Mouse (Mus musculus) erythroblast, embryonic 14.5 days (primary cell): ENCODE results near the gene Veph1. TPM values are rescaled to one million over a fixed set of nuclear protein-coding genes. Genes with fewer than 3 reads are reported as not detected.
"Not testable (repeated sequence)": the region's sequence is repeated elsewhere in the genome, so short reads cannot be mapped to it uniquely, and the experiment has no call there.

Experiments used
- H3K27me3 ChIP-seq: 2 replicates; pipeline ENCODE4 v1.6.1; 2012; ENCODE audit warnings: inconsistent platforms; ENCODE audit not compliant: control insufficient read depth
- H3K36me3 ChIP-seq: 2 replicates; pipeline ENCODE4 v1.6.1; 2012; ENCODE audit warnings: mild to moderate bottlenecking, inconsistent platforms; ENCODE audit not compliant: control insufficient read depth
- H3K4me1 ChIP-seq: 2 replicates; pipeline ENCODE4 v1.6.1; 2012; ENCODE audit warnings: inconsistent platforms; ENCODE audit not compliant: control insufficient read depth
- H3K4me3 ChIP-seq: replicated peaks from 2 replicates; pipeline ENCODE3; 2012; ENCODE audit warnings: moderate library complexity, mild to moderate bottlenecking, inconsistent platforms
- H3K9me3 ChIP-seq: 2 replicates; pipeline ENCODE4 v1.6.1; 2012; ENCODE audit warnings: low read length, inconsistent platforms, mixed read lengths; ENCODE audit not compliant: control insufficient read depth
- GATA1 ChIP-seq: IDR thresholded peaks from 2 replicates; pipeline ENCODE4 v1.6.1; 2012; ENCODE audit warnings: low read length, inconsistent platforms, mixed read lengths
- TAL1 ChIP-seq: IDR thresholded peaks from 3 replicates; pipeline ENCODE4 v1.6.1; 2012; ENCODE audit warnings: low read length, inconsistent platforms, mixed read lengths
- polyA plus RNA-seq: library from polyadenylated mRNA; stranded (reverse); fragments of >175 nt; gene quantifications from 2 replicates; pipeline ENCODE4 v1.2.3, GENCODE M21; 2012

The Veph1 gene
- polyA plus RNA-seq, 1 experiment = not detected

DNA sequence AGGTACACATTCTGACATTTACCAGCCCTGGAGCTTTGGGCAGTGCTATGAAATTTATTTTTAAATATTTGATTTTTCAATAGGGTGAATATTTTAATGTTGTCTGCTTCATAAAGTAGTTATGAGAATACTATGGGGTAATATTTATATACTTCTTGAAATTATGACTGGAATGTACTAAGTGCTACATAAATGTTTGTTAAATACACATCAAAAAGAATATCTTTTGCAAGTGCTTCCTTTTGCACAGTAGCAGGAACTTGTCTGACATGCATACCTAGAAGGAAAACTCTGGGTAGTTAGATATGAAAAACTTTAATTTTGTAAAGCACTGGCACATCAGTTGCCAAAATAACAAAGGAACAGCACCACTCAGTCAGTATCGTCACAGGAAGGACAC is 13.9 kb upstream of the Veph1 start:
- Histone ChIP-seq H3K27me3 (no peaks in the 10 kb centered on the region), H3K4me1 (no peaks in the 10 kb centered on the region), H3K4me3 (no peak overlapping the region), H3K36me3 (no peaks in the 10 kb centered on the region), H3K9me3 (no peaks in the 10 kb centered on the region)
- TF ChIP-seq GATA1 = no peak
- no peak for TF ChIP-seq TAL1

- TF ChIP-seq GATA1 (no peak), TAL1 (no peak)
- Histone ChIP-seq H3K9me3 (no peaks in the 10 kb centered on the region), H3K4me1 (no peaks in the 10 kb centered on the region), H3K27me3 (no peaks in the 10 kb centered on the region), H3K4me3 (no peak overlapping the region), H3K36me3 (no peaks in the 10 kb centered on the region)
Measured at GRCm38 (mm10) chr3:66309531-66309930, 12.9 kb upstream of the Veph1 start.

DNA sequence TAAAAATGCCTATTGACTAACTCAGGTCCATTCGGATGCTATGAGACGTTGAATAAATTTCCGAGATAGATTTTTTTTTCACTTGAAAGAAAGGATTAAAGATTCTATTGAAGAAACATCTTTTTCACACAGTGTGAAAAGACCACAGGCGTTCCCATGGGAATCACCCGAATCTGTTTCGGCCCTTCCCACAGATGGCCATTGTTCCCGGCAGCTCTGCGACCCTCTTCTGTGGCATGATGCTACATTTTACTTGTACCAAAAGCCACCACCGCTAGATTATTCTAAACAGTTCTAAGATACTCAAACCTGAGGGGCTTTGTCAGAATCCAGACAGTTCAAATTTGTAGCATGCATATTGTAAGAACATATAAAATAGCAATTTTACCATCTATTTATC is 1.4 kb downstream of the Veph1 start:
- TF ChIP-seq TAL1 (no peak), GATA1 (no peak)
- no peak overlapping the region for H3K4me3 ChIP-seq
- H3K4me1 ChIP-seq = no peaks in the 10 kb centered on the region
- H3K9me3 ChIP-seq = no peaks in the 10 kb centered on the region; the same call in 1 of the 2 replicates
- no peaks in the 10 kb centered on the region for H3K36me3 ChIP-seq
- H3K27me3 ChIP-seq = no peaks in the 10 kb centered on the region

- Histone ChIP-seq H3K27me3 (no peaks in the 10 kb centered on the region), H3K4me1 (no peaks in the 10 kb centered on the region), H3K9me3 (no peaks in the 10 kb centered on the region; the same call in 1 of the 2 replicates), H3K4me3 (no peak overlapping the region), H3K36me3 (no peaks in the 10 kb centered on the region)
- TF ChIP-seq GATA1 = no peak
- no peak for TF ChIP-seq TAL1
Measured at GRCm38 (mm10) chr3:66294729-66295128, 1.9 kb downstream of the Veph1 start.

GRCm38 (mm10) chr3:66292356-66292946 is 4.2 kb downstream of the Veph1 start:
- TF ChIP-seq TAL1 (no peak), GATA1 (no peak)
- H3K4me3 ChIP-seq = no peak overlapping the region
- H3K27me3 ChIP-seq = no peaks in the 10 kb centered on the region
- no peaks in the 10 kb centered on the region for H3K36me3 ChIP-seq
- no peaks in the 10 kb centered on the region for H3K4me1 ChIP-seq
- no peaks in the 10 kb centered on the region; the same call in 1 of the 2 replicates for H3K9me3 ChIP-seq

GRCm38 (mm10) chr3:66263270-66263669 is 33.4 kb downstream of the Veph1 start:
- H3K4me1 ChIP-seq = no peaks in the 10 kb centered on the region
- TF ChIP-seq GATA1 (no peak), TAL1 (no peak)

DNA sequence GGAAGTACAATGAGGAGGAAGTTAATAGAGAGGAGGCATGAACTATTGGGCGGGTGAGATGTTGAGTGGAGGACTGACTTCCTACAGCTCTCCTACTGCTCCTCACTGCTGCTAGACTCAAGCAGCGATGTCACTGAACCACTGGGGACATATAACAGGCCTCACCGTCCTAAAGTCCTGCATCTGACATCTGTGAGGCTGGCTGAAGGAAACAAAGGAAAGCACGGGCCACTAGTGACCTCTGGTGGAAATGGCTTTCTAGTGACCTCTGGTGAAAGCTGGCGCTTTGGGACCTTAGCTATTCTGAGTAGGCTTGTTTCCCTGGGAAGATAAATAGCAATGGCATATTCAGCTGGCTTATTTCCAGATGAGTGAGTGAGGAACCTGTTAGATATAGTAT is 34.3 kb downstream of the Veph1 start:
- Histone ChIP-seq H3K4me1 (no peaks in the 10 kb centered on the region), H3K27me3 (no peaks in the 10 kb centered on the region), H3K9me3 (no peaks in the 10 kb centered on the region), H3K36me3 (no peaks in the 10 kb centered on the region), H3K4me3 (no peak overlapping the region)
- no peak for TF ChIP-seq TAL1
- TF ChIP-seq GATA1 = no peak

More at GRCm38 (mm10) chr3:66263270-66263669, 33.4 kb downstream of the Veph1 start:
- Histone ChIP-seq H3K9me3 (no peaks in the 10 kb centered on the region), H3K36me3 (no peaks in the 10 kb centered on the region), H3K27me3 (no peaks in the 10 kb centered on the region), H3K4me3 (no peak overlapping the region)

DNA sequence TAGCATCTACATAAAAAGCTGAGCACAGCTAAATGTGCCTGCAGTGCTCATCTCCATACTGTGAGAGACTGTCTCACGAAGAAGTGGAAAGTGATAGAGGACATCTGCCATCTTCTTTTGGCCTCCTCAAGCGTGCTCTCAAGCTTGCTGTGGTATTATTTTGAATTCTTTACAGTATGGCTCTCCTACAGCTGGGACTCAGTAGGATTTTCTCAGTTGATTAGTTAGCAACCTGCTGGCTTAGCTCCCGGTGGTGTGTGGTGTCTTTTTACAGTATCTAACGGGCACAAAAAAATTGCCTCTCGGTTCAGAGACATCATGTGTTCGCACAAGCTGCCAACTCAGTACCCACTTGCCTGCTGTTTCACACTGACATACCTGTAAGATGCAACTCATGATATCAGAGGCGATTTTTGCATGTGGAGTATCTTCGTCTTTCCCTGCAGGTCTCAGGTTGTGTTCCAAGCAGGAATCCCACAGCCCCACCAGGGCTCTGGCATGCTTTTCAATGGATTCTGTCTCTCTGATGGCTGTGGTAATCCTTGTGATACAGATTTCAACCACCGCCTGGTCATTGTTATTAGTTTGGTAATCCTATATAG is 42.0 kb downstream of the Veph1 start:
- Histone ChIP-seq H3K4me3 (no peak overlapping the region), H3K36me3 (no peaks in the 10 kb centered on the region), H3K27me3 (no peaks in the 10 kb centered on the region), H3K9me3 (no peaks in the 10 kb centered on the region), H3K4me1 (no peaks in the 10 kb centered on the region)
- TF ChIP-seq GATA1 (no peak), TAL1 (no peak)

DNA sequence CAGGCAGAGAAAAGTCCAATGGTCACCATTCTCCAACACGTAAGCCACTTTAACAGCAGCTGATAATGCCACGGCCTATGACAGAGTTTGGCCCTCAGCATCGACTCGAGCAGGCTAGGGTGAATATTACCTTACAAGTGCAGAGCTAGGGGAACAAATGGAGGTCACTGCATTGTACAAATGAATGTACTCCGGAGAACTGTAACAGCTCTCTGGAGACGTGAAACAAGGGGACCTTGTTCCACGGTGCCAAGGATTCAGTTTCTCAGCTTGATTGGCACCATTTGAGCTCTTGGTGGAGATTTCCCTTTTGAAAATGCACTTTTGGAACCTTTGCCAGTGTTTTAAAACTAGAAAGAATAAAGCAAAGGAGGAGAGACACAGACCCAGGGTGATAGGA is 44.8 kb downstream of the Veph1 start:
- no peaks in the 10 kb centered on the region for H3K36me3 ChIP-seq
- H3K4me3 ChIP-seq = no peak overlapping the region
- no peaks in the 10 kb centered on the region for H3K4me1 ChIP-seq
- no peak for TF ChIP-seq GATA1
- H3K9me3 ChIP-seq = no peaks in the 10 kb centered on the region
- H3K27me3 ChIP-seq = no peaks in the 10 kb centered on the region

GRCm38 (mm10) chr3:66240476-66240875 is 56.2 kb downstream of the Veph1 start:
- TF ChIP-seq TAL1 = no peak
- TF ChIP-seq GATA1 = no peak

GRCm38 (mm10) chr3:66236234-66236871 is 60.3 kb downstream of the Veph1 start:
- H3K27me3 ChIP-seq, H3K9me3 ChIP-seq, H3K4me1 ChIP-seq, H3K4me3 ChIP-seq, H3K36me3 ChIP-seq: not testable (repeated sequence)

More at GRCm38 (mm10) chr3:66240476-66240875, 56.2 kb downstream of the Veph1 start:
- H3K9me3 ChIP-seq = peaks cover 2% of the 10 kb centered on the region; the same call in 1 of the 2 replicates
- H3K36me3 ChIP-seq = no peaks in the 10 kb centered on the region
- no peaks in the 10 kb centered on the region for H3K4me1 ChIP-seq
- H3K4me3 ChIP-seq = no peak overlapping the region
- no peaks in the 10 kb centered on the region for H3K27me3 ChIP-seq
